Mouse (Mus musculus) kidney, adult 2 months (tissue): ENCODE data around the gene Taldo1.

Source experiments
- CTCF ChIP-seq: fragments of 200-500 bp; conservative IDR thresholded peaks from 2 replicates; pipeline ENCODE4 v1.5.1; 2011; ENCODE audit warnings: low read depth, mild to moderate bottlenecking, control low read depth, low read length, moderate library complexity, mixed read lengths; ENCODE audit not compliant: insufficient read depth, insufficient read length
- POLR2A ChIP-seq: fragments of 200-500 bp; IDR thresholded peaks from one replicate; pipeline ENCODE4 v1.6.1; 2011; ENCODE audit warnings: low read depth, low read length, control low read depth

GRCm38 (mm10) chr7:141434464-141434863 is 42.5 kb downstream of the Taldo1 start:
- TF ChIP-seq CTCF = no peak
- TF ChIP-seq POLR2A = no peak
